Mouse (Mus musculus) megakaryocyte, embryonic 14.5 days (primary cell): ENCODE results near the gene Ppp2r5b.

Experiments
- FLI1 ChIP-seq: IDR thresholded peaks from 2 replicates; pipeline ENCODE4 v1.6.1; 2012; ENCODE audit warnings: low read length, inconsistent platforms, mixed read lengths
- GATA1 ChIP-seq: IDR thresholded peaks from 3 replicates; pipeline ENCODE4 v1.6.1; 2012; ENCODE audit warnings: mixed read lengths, low read length, inconsistent platforms, borderline replicate concordance

DNA sequence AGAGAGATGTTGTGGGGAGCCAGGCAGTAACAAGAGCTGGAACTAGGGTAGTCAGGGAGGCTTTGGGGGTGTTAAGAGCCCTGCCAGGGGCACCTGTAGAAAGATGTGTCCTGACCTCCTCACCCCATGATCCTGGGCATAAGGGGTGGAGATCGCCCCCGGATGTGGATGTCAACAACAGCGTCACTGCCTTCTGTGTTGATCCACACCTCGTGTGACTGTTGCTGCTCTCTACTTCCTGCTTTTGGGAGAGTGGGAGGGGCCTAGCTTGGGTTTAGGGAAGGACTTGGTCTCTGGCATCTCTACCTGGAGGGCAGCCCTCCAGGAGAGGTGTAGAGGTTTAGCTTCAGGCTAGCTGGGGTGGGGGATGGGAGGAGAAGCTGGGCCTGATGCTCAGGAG lies 6.6 kb upstream of the Ppp2r5b start:
- no peak for TF ChIP-seq GATA1
- TF ChIP-seq FLI1 = no peak
